Mouse (Mus musculus) heart, adult 8-10 months (tissue): ENCODE results near the gene Nck2. TPM values are rescaled to one million over a fixed set of nuclear protein-coding genes. Genes with fewer than 3 reads are reported as not detected.

Source experiments
- DNase-seq: peaks from one replicate; pipeline ENCODE4 v3.0.0; 2022; ENCODE audit warnings: low spot score
- total RNA-seq, 4 experiments: library from RNA; stranded (reverse); gene quantifications; 2 replicates each; pipeline ENCODE4 v1.2.4; 2022

Gene Nck2
- total RNA-seq: 10 to 100 TPM; 10.9 to 15.9 (median 13.0) TPM

- DNase-seq: no peak
These were observed at the start of gene Nck2 for GRCm38 (mm10) chr1:43444531-43444930. Nck2 (plus strand) TSS chr1:43444579.

GRCm38 (mm10) chr1:43395040-43395439, 49.3 kb upstream of the Nck2 start:
- DNase-seq: no peak

- DNase-seq: no peak
These were observed 48.6 kb upstream of the Nck2 start for GRCm38 (mm10) chr1:43395799-43396198.

GRCm38 (mm10) chr1:43396522-43396921, 47.9 kb upstream of the Nck2 start:
- DNase-seq: no peak

- no peak for DNase-seq
These were observed 47.3 kb upstream of the Nck2 start for GRCm38 (mm10) chr1:43397096-43397495.

- DNase-seq: no peak
These were observed 45.4 kb upstream of the Nck2 start for GRCm38 (mm10) chr1:43398738-43399601.

GRCm38 (mm10) chr1:43399602-43400216, 44.7 kb upstream of the Nck2 start:
- no peak for DNase-seq

- DNase-seq: no peak
These were observed 43.7 kb upstream of the Nck2 start for GRCm38 (mm10) chr1:43400655-43401054.

- no peak for DNase-seq
These were observed 41.0 kb upstream of the Nck2 start for GRCm38 (mm10) chr1:43403341-43403740.

- DNase-seq: no peak
These were observed 39.4 kb upstream of the Nck2 start for GRCm38 (mm10) chr1:43404693-43405678.

- no peak for DNase-seq
These were observed 35.4 kb upstream of the Nck2 start for GRCm38 (mm10) chr1:43409019-43409418.

GRCm38 (mm10) chr1:43412825-43413224, 31.6 kb upstream of the Nck2 start:
- DNase-seq: no peak

- DNase-seq: peak; percentile 47
These were observed 31.1 kb upstream of the Nck2 start for GRCm38 (mm10) chr1:43413298-43413697.

- DNase-seq: no peak
These were observed 30.6 kb upstream of the Nck2 start for GRCm38 (mm10) chr1:43413749-43414148.

- DNase-seq: no peak
These were observed 30.2 kb upstream of the Nck2 start for GRCm38 (mm10) chr1:43414228-43414627.

- DNase-seq: no peak
These were observed 29.4 kb upstream of the Nck2 start for GRCm38 (mm10) chr1:43414971-43415370.

GRCm38 (mm10) chr1:43422969-43423748, 21.2 kb upstream of the Nck2 start:
- no peak for DNase-seq

GRCm38 (mm10) chr1:43426526-43426925, 17.9 kb upstream of the Nck2 start:
- peak; percentile 70 for DNase-seq

GRCm38 (mm10) chr1:43426993-43427535, 17.3 kb upstream of the Nck2 start:
- no peak for DNase-seq
